Mouse (Mus musculus) mature B cell (primary cell): ENCODE data around the gene Gcgr.

Experiments
- in situ Hi-C: fragments of 300-500 bp; cut with MboI; formaldehyde crosslinking; loops from 2 replicates; pipeline ENCODE4 v1.14.3; 2019

Gcgr gene

DNA sequence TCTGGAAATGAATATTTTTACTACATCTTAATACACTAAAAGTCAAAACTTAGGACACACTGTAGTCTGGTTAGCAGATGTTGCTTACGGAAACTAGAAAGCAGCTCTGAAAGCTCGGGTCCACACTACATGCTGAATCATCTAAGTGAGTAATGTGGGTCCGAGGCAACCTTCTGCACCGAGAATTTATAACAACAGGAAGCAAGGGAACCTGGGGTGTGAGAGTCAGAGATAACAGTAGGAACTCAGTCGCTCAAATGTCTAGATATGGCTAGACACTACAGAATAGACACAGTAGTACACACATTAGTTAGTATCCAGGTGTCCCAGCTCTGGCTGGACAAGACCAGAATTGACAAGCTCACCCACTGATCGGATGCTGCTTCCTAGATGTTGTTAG lies 58.0 kb downstream of the Gcgr start:
- in situ Hi-C loops = no loop called here
